Mouse (Mus musculus) forebrain, postnatal 0 days (tissue): ENCODE results near the gene Ccdc136. TPM values are rescaled to one million over a fixed set of nuclear protein-coding genes. Genes with fewer than 3 reads are reported as not detected.

Source experiments
- ATAC-seq: fragments of 200-750 bp; cut with Nextera tagmentation; 2 replicates; pipeline ENCODE4 v1.8.0; 2017; ENCODE audit warnings: mild to moderate bottlenecking, moderate library complexity
- DNase-seq: peaks from one replicate; pipeline ENCODE4 v3.0.0-alpha.2; 2015
- H3K27ac ChIP-seq: fragments of 300-500 bp; sonication (generic); 2 replicates; pipeline ENCODE4 v1.5.1; 2014; ENCODE audit warnings: low read depth, mild to moderate bottlenecking, antibody characterized with exemption, low read length, moderate library complexity, mixed read lengths
- H3K27me3 ChIP-seq: fragments of 300-500 bp; sonication (generic); 2 replicates; pipeline ENCODE4 v1.6.1; 2014; ENCODE audit warnings: mild to moderate bottlenecking, low read length, mixed read lengths; ENCODE audit not compliant: insufficient read depth
- H3K36me3 ChIP-seq: fragments of 300-500 bp; sonication (generic); 2 replicates; pipeline ENCODE4 v1.6.1; 2014; ENCODE audit warnings: mild to moderate bottlenecking, moderate library complexity; ENCODE audit not compliant: insufficient read depth
- H3K4me1 ChIP-seq: fragments of 300-500 bp; sonication (generic); 2 replicates; pipeline ENCODE4 v1.6.1; 2014; ENCODE audit warnings: antibody characterized with exemption; ENCODE audit not compliant: insufficient read depth
- H3K4me2 ChIP-seq: fragments of 300-500 bp; sonication (generic); 2 replicates; pipeline ENCODE4 v1.6.1; 2014; ENCODE audit warnings: low read depth, mild to moderate bottlenecking, moderate library complexity
- H3K4me3 ChIP-seq: fragments of 300-500 bp; sonication (generic); 2 replicates; pipeline ENCODE4 v1.5.1; 2014; ENCODE audit warnings: low read depth, low read length, mixed read lengths
- H3K9ac ChIP-seq: fragments of 300-500 bp; sonication (generic); 2 replicates; pipeline ENCODE4 v1.6.1; 2014; ENCODE audit warnings: mild to moderate bottlenecking
- H3K9me3 ChIP-seq: fragments of 300-500 bp; sonication (generic); 2 replicates; pipeline ENCODE4 v1.6.1; 2016; ENCODE audit warnings: low read length
- CTCF ChIP-seq: sonication (generic); IDR thresholded peaks from 2 replicates; pipeline ENCODE4 v1.5.1; 2016; ENCODE audit warnings: antibody characterized with exemption, control low read depth, low read depth
- WGBS: fragments of 180-500 bp; shearing (Covaris S2); extraction: QIAGEN DNeasy Blood & Tissue Kit; methylation state at CpG from one replicate; pipeline ENCODE4 v1.1.7; 2014; 5-methylcytosine and 5-hydroxymethylcytosine counted together
- polyA plus RNA-seq: library from polyadenylated mRNA; unstranded; fragments of >200 nt; fragmentation: Nextera tagmentation; extraction: Ambion mirVana; gene quantifications from 2 replicates; pipeline ENCODE4 v1.2.1, GENCODE M21; 2015
- total RNA-seq: library from RNA; depleted of rRNA; stranded (reverse); fragments of >200 nt; gene quantifications from 2 replicates; pipeline ENCODE4 v1.2.3, GENCODE M21; 2014

Gene Ccdc136
- total and polyA plus RNA-seq, 2 experiments from 2014 or later, result 43.0 to 46.6 TPM

DNA sequence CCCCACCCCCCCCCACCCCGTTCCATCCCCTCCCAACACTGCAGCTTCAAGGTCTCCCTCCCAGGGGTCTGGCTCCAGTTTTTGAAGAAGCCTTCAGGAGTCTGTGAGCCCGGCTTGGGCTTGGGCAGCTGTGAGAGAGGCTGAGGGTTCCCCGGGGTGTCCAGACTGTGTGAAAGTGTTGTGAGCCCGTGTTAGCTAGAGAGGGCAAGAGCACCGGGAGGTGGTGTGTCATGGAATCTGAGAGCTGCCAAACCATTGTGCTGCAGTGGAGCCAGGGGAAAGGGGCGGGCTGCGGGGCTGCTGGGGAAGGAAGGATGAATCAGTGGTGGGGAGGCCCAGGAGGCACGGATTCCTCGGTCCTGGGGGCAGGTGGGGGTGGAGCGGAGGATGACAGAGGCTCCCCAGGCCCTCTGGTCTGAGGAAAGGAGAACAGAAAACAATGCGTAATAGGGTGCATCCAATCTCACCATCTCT lies 40.4 kb downstream of the Ccdc136 start:
- 6% methylated on average over 11 of the region's 11 CpGs for WGBS
- Histone ChIP-seq H3K9me3 (no peaks in the 10 kb centered on the region), H3K27me3 (peaks cover 29% of the 10 kb centered on the region), H3K9ac (no peak overlapping the region), H3K36me3 (no peaks in the 10 kb centered on the region), H3K4me1 (0 out of 2 replicates have a peak, but pooled peaks cover 8% of the 10 kb centered on the region), H3K4me3 (no peak overlapping the region), H3K4me2 (0 out of 2 replicates have a peak overlapping the region, but pooled peaks have one; percentile 23), H3K27ac (no peak overlapping the region)
- DNase-seq (no peak), ATAC-seq (peak; percentile 56)
- no peak for TF ChIP-seq CTCF

DNA sequence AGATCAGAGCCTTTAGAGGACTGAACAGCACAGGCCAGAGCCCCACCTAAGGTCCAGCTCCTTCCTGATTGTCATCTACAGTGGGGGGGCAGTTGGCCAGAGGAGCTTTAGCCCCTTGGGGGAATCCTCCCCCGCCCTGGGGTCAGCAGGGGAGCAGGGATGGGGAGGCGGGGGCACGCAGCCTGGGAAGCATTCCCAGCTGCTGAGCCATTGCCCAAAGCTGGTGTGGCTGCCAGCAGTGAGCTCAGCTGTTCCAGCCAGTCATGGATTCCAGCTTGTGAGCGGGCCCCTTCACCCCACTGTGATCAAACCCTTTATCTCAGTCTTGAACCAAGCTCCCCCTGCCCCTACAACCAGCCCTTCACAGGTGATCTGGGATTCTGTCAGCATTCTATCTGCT lies 43.1 kb downstream of the Ccdc136 start:
- Histone ChIP-seq H3K27me3 (peaks cover 6% of the 10 kb centered on the region), H3K9ac (no peak overlapping the region), H3K4me1 (no peaks in the 10 kb centered on the region), H3K36me3 (no peaks in the 10 kb centered on the region), H3K27ac (no peak overlapping the region), H3K9me3 (no peaks in the 10 kb centered on the region), H3K4me3 (no peak overlapping the region), H3K4me2 (no peak overlapping the region)
- ATAC-seq, result no peak
- 70% methylated on average over 4 of the region's 4 CpGs for WGBS
- DNase-seq, result no peak
- no peak for TF ChIP-seq CTCF

- H3K36me3 ChIP-seq, result no peaks in the 10 kb centered on the region
- H3K9me3 ChIP-seq, result no peaks in the 10 kb centered on the region
- WGBS, result 86% methylated on average over 6 of the region's 6 CpGs
- no peak for ATAC-seq
- peaks cover under 1% of the 10 kb centered on the region; the same call in 1 of the 2 replicates for H3K27me3 ChIP-seq
- no peak overlapping the region for H3K27ac ChIP-seq
- H3K4me3 ChIP-seq, result no peak overlapping the region
- no peak overlapping the region for H3K9ac ChIP-seq
- no peaks in the 10 kb centered on the region for H3K4me1 ChIP-seq
- no peak for DNase-seq
- TF ChIP-seq CTCF, result no peak
- no peak overlapping the region for H3K4me2 ChIP-seq
These were observed 43.7 kb downstream of the Ccdc136 start for GRCm38 (mm10) chr6:29439789-29440188.

- Histone ChIP-seq H3K9me3 (no peaks in the 10 kb centered on the region), H3K36me3 (no peaks in the 10 kb centered on the region), H3K4me2 (no peak overlapping the region), H3K27ac (no peak overlapping the region), H3K27me3 (no peaks in the 10 kb centered on the region), H3K4me1 (no peaks in the 10 kb centered on the region), H3K9ac (no peak overlapping the region), H3K4me3 (no peak overlapping the region)
- DNase-seq (no peak), ATAC-seq (no peak)
- WGBS, result 73% methylated on average over 11 of the region's 11 CpGs
- TF ChIP-seq CTCF, result peak; percentile 56
These were observed 48.7 kb downstream of the Ccdc136 start for GRCm38 (mm10) chr6:29444773-29445172.

GRCm38 (mm10) chr6:29445354-29445753 lies 49.2 kb downstream of the Ccdc136 start:
- no peak overlapping the region for H3K9ac ChIP-seq
- no peak for TF ChIP-seq CTCF
- DNase-seq, result no peak

DNA sequence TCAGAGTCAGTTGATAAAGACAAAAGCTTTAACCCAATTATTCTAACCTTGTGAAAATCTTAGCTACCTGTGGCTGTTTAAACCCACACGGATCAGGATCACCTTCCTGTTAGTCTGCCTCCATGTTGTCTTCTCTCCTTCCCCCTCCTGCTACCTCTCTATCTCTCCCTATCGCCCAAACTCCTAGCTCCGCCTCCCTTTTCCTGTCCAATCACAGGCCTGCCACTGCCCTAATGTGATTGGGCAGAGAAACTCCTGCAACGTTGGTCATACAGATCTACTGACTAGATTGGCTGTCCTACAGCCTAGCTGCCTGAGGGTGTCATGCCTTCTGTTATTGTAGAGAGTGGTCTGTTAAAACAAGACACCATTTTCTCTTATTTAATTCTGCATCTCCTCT lies 53.7 kb downstream of the Ccdc136 start:
- TF ChIP-seq CTCF, result no peak
- no peaks in the 10 kb centered on the region for H3K27me3 ChIP-seq
- 34% methylated on average over 4 of the region's 4 CpGs for WGBS

More at GRCm38 (mm10) chr6:29445354-29445753, 49.2 kb downstream of the Ccdc136 start:
- H3K9me3 ChIP-seq, result no peaks in the 10 kb centered on the region
- no peak overlapping the region for H3K27ac ChIP-seq
- no peak overlapping the region for H3K4me2 ChIP-seq
- no peak overlapping the region for H3K4me3 ChIP-seq
- no peaks in the 10 kb centered on the region for H3K27me3 ChIP-seq
- H3K4me1 ChIP-seq, result no peaks in the 10 kb centered on the region
- no peak for ATAC-seq
- H3K36me3 ChIP-seq, result no peaks in the 10 kb centered on the region
- WGBS, result 93% methylated on average over 7 of the region's 7 CpGs

DNA sequence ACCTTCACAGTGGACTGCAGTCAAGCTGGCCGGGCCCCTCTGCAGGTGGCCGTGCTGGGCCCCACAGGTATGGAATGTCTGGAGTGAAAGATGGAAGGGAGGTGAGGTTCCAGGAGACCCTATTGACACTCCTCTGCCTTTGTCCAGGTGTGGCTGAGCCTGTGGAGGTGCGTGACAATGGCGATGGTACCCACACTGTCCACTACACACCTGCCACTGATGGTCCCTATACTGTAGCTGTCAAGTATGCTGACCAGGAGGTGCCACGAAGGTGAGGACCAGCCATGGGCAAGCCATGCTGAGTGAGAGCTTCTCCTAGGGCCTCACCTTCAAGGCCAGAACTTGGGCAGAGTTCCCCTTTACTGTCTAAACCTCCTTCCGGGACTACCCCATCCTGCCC lies 54.6 kb downstream of the Ccdc136 start:
- H3K4me1 ChIP-seq, result no peaks in the 10 kb centered on the region
- 93% methylated on average over 6 of the region's 6 CpGs for WGBS

More for the DNA sequence above, 53.7 kb downstream of the Ccdc136 start:
- no peak overlapping the region for H3K4me3 ChIP-seq
- H3K4me2 ChIP-seq, result no peak overlapping the region
- no peaks in the 10 kb centered on the region for H3K9me3 ChIP-seq
- H3K4me1 ChIP-seq, result no peaks in the 10 kb centered on the region
- H3K9ac ChIP-seq, result no peak overlapping the region
- DNase-seq (no peak), ATAC-seq (peak; percentile 65; the same call in 1 of the 2 replicates)
- no peak overlapping the region for H3K27ac ChIP-seq
- H3K36me3 ChIP-seq, result no peaks in the 10 kb centered on the region

More for the DNA sequence above, 54.6 kb downstream of the Ccdc136 start:
- ATAC-seq (no peak), DNase-seq (no peak)
- no peak overlapping the region for H3K4me2 ChIP-seq
- TF ChIP-seq CTCF, result no peak
- H3K9me3 ChIP-seq, result no peaks in the 10 kb centered on the region
- H3K27ac ChIP-seq, result no peak overlapping the region
- no peaks in the 10 kb centered on the region for H3K36me3 ChIP-seq
- no peaks in the 10 kb centered on the region for H3K27me3 ChIP-seq
- H3K4me3 ChIP-seq, result no peak overlapping the region
- H3K9ac ChIP-seq, result no peak overlapping the region
